Comparison of ENCODE assay signal across 9 mouse cellular contexts in genomic region chr15:85701128-85701930, GRCm38 (mm10). TPM values are rescaled to one million over a fixed set of nuclear protein-coding genes. Genes with fewer than 3 reads are reported as not detected.
A peak's percentile ranks its signal among the peaks of the same experiment; 100 is the strongest.
DNase-seq lines count a peak whose midpoint lies in the region; ATAC-seq lines count a peak whose summit lies in the region.
"Had no signal": no experiment of that assay in that cellular context is flagged by ENCODE, and none has a peak within 500 bp of the region (broad histone marks: within the 10 kb centered on the region; RNA-seq: fewer than 3 reads in every experiment).

No protein-coding gene starts in this region.

- no peaks in the 10 kb centered on the region for H3K4me1 ChIP-seq in midbrain, embryonic 14.5 days (ENCODE audit: control insufficient read depth, insufficient read depth, low read length)
- 0 out of 2 replicates have a peak, but pooled peaks cover 3% of the 10 kb centered on the region for H3K4me1 ChIP-seq in midbrain, embryonic 10.5 days
- no peaks in the 10 kb centered on the region; the same call in 1 of the 2 replicates for H3K4me1 ChIP-seq in hindbrain, embryonic 14.5 days (replicated peaks; ENCODE audit: control insufficient read depth, insufficient read depth, low read length)

- ATAC-seq in midbrain, embryonic 14.5 days (ENCODE audit: low FRiP score, low TSS enrichment): no peak
- no peak for ATAC-seq in hindbrain, embryonic 14.5 days (ENCODE audit: low FRiP score)

- peak; percentile 39 for DNase-seq in kidney, adult 18-20 months
- DNase-seq in kidney, adult 9 months: no peak
- DNase-seq in midbrain, embryonic 14.5 days: no peak
- DNase-seq in midbrain, embryonic 10.5 days (ENCODE audit: low spot score): no peak
- no peak for DNase-seq in hindbrain, embryonic 14.5 days (ENCODE audit: low spot score)
- no peak for DNase-seq in urinary bladder, postnatal 36 days (ENCODE audit: low spot score in 2 of 2)
- DNase-seq in testis, postnatal 10 days (ENCODE audit: low spot score): no peak
- DNase-seq: thymus, postnatal 36 days had no signal

- H3K4me2 ChIP-seq in midbrain, embryonic 14.5 days (ENCODE audit: low read length): no peak overlapping the region
- no peak overlapping the region for H3K4me2 ChIP-seq in hindbrain, embryonic 14.5 days (replicated peaks)
- H3K4me2 ChIP-seq: lung, embryonic 15.5 days had no signal

- no peaks in the 10 kb centered on the region for H3K9me3 ChIP-seq in midbrain, embryonic 14.5 days (ENCODE audit: control insufficient read depth, low read length)
- H3K9me3 ChIP-seq in midbrain, embryonic 10.5 days (replicated peaks): no peaks in the 10 kb centered on the region
- H3K9me3 ChIP-seq in hindbrain, embryonic 14.5 days (ENCODE audit: control insufficient read depth, low read length): no peaks in the 10 kb centered on the region
- H3K9me3 ChIP-seq: lung, embryonic 15.5 days had no signal

- H3K4me3 ChIP-seq in midbrain, embryonic 14.5 days (replicated peaks; ENCODE audit: low read depth, low read length): no peak overlapping the region
- H3K4me3 ChIP-seq in midbrain, embryonic 10.5 days: no peak overlapping the region
- H3K4me3 ChIP-seq in hindbrain, embryonic 14.5 days (replicated peaks; ENCODE audit: low read length): no peak overlapping the region
- H3K4me3 ChIP-seq: lung, embryonic 15.5 days had no signal

- H3K36me3 ChIP-seq in midbrain, embryonic 14.5 days (ENCODE audit: control insufficient read depth, insufficient read depth, low read length): peaks cover 91% of the 10 kb centered on the region
- H3K36me3 ChIP-seq in midbrain, embryonic 10.5 days: no peaks in the 10 kb centered on the region
- H3K36me3 ChIP-seq in hindbrain, embryonic 14.5 days (replicated peaks; ENCODE audit: control insufficient read depth, insufficient read depth): peaks cover 97% of the 10 kb centered on the region

- WGBS in midbrain, embryonic 14.5 days: 81% methylated on average over 10 of the region's 10 CpGs
- 81% methylated on average over 10 of the region's 10 CpGs for WGBS in midbrain, embryonic 10.5 days
- WGBS in hindbrain, embryonic 14.5 days: 80% methylated on average over 10 of the region's 10 CpGs

- H3K27me3 ChIP-seq in midbrain, embryonic 14.5 days (ENCODE audit: control insufficient read depth, insufficient read depth, low read length): no peaks in the 10 kb centered on the region
- H3K27me3 ChIP-seq in midbrain, embryonic 10.5 days (ENCODE audit: low read depth, poor library complexity, severe bottlenecking): peaks cover 72% of the 10 kb centered on the region
- no peaks in the 10 kb centered on the region for H3K27me3 ChIP-seq in hindbrain, embryonic 14.5 days (ENCODE audit: control insufficient read depth, insufficient read depth, low read length)
- H3K27me3 ChIP-seq: lung, embryonic 15.5 days had no signal

- peak overlapping the region; percentile 39; the same call in 1 of the 2 replicates for H3K27ac ChIP-seq in midbrain, embryonic 14.5 days (replicated peaks; ENCODE audit: low read depth, low read length)
- no peak overlapping the region for H3K27ac ChIP-seq in midbrain, embryonic 10.5 days (replicated peaks)
- H3K27ac ChIP-seq in hindbrain, embryonic 14.5 days: peak overlapping the region; percentile 76

- no peak overlapping the region for H3K9ac ChIP-seq in midbrain, embryonic 14.5 days (replicated peaks; ENCODE audit: low read length)
- H3K9ac ChIP-seq in hindbrain, embryonic 14.5 days: no peak overlapping the region
- H3K9ac ChIP-seq: lung, embryonic 15.5 days had no signal

RNA-seq across cellular contexts. Expression of gene Ppara, which starts 33.5 kb away (rescaled TPM):
- 0.89 and 1.2 TPM in 2 replicates for polyA plus RNA-seq in midbrain, embryonic 14.5 days (2014; fragmentation: Nextera tagmentation; extraction: Ambion mirVana)
- polyA plus RNA-seq in midbrain, embryonic 10.5 days (2016; fragmentation: Nextera tagmentation; extraction: Ambion mirVana): 0.51 and 0.78 TPM in 2 replicates
- 1.2 and 1.6 TPM in 2 replicates for polyA plus RNA-seq in hindbrain, embryonic 14.5 days (2014; fragmentation: Nextera tagmentation; extraction: Ambion mirVana)
